Comparison of ENCODE assay signal across 15 mouse cellular contexts in the genomic region with DNA sequence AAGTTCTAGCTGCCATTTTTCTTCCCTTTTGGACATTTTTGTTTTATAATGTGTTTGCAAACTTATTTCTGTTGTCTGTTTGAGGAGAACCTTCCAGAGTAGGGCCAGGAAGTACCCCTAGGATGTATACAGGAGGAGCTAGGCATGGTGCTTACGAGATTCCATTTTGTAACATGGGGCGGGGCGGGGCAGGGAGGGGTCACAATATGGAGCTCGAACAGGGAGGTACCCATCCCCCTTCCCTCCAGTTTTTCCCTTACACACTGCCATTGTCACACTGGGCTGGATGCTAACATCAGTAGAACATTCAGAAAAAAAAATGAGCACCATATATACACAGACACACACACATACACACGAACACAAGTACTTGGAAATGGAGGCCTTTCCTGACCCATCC.
"Had no signal": no experiment of that assay in that cellular context is flagged by ENCODE, and none has a peak within 500 bp of the region (broad histone marks: within the 10 kb centered on the region; RNA-seq: fewer than 3 reads in every experiment).

No protein-coding gene starts in this region.

- H3K4me3 ChIP-seq: intestine, embryonic 15.5 days; limb, embryonic 13.5 days; midbrain, embryonic 13.5 days; myocyte; neural tube, embryonic 15.5 days had no signal

- H3K36me3 ChIP-seq: neural tube, embryonic 15.5 days had no signal

- H3K4me2 ChIP-seq: intestine, embryonic 15.5 days; limb, embryonic 13.5 days; midbrain, embryonic 13.5 days; neural tube, embryonic 15.5 days had no signal

- H3K9ac ChIP-seq: intestine, embryonic 15.5 days; limb, embryonic 13.5 days; midbrain, embryonic 13.5 days; neural tube, embryonic 15.5 days had no signal

- H3K27me3 ChIP-seq: intestine, embryonic 15.5 days; limb, embryonic 13.5 days; midbrain, embryonic 13.5 days; neural tube, embryonic 15.5 days had no signal

- ATAC-seq: intestine, embryonic 15.5 days; midbrain, embryonic 13.5 days had no signal

- DNase-seq: kidney, adult 18-20 months; kidney, postnatal 25 days; layer of hippocampus, adult 9-11 months; layer of hippocampus, postnatal 36 days; left cerebral cortex, postnatal 4 days; lung, adult 18-20 months; right cerebral cortex, adult 18-20 months; right cerebral cortex, postnatal 25 days; thymus, adult 18-20 months; thymus, postnatal 14 days had no signal

- H3K9me3 ChIP-seq: intestine, embryonic 15.5 days; midbrain, embryonic 13.5 days; neural tube, embryonic 15.5 days had no signal

- H3K4me1 ChIP-seq: intestine, embryonic 15.5 days had no signal

- H3K27ac ChIP-seq: intestine, embryonic 15.5 days; limb, embryonic 13.5 days; neural tube, embryonic 15.5 days had no signal
